ENCODE assay signal across 30 mouse cellular contexts in genomic region chr7:82084473-82084872, GRCm38 (mm10).
DNase-seq lines count a peak whose midpoint lies in the region; ATAC-seq and TF ChIP-seq lines count a peak whose summit lies in the region.
"Had no signal": no experiment of that assay in that cellular context is flagged by ENCODE, and none has a peak within 500 bp of the region (broad histone marks: within the 10 kb centered on the region; RNA-seq: fewer than 3 reads in every experiment).

No protein-coding gene starts in this region.

- H3K9ac ChIP-seq in hindbrain, postnatal 0 days (replicated peaks; ENCODE audit: low read length), result no peak overlapping the region
- H3K9ac ChIP-seq in midbrain, postnatal 0 days (replicated peaks; ENCODE audit: low read length, poor library complexity, severe bottlenecking), result no peak overlapping the region
- H3K9ac ChIP-seq in midbrain, embryonic 11.5 days (ENCODE audit: low read length), result no peak overlapping the region
- H3K9ac ChIP-seq: embryonic facial prominence, embryonic 15.5 days; forebrain, embryonic 13.5 days; hindbrain, embryonic 14.5 days; limb, embryonic 12.5 days; lung, embryonic 15.5 days; midbrain, embryonic 13.5 days; neural tube, embryonic 15.5 days had no signal

- H3K4me3 ChIP-seq in hindbrain, postnatal 0 days (ENCODE audit: low read length), result no peak overlapping the region
- no peak overlapping the region for H3K4me3 ChIP-seq in hindbrain, embryonic 10.5 days
- no peak overlapping the region for H3K4me3 ChIP-seq in midbrain, postnatal 0 days (ENCODE audit: low read depth, low read length)
- no peak overlapping the region for H3K4me3 ChIP-seq in midbrain, embryonic 11.5 days (ENCODE audit: low read depth, low read length)
- H3K4me3 ChIP-seq: embryonic facial prominence, embryonic 15.5 days; forebrain, embryonic 13.5 days; limb, embryonic 12.5 days; lung, embryonic 15.5 days; megakaryocyte, embryonic 14.5 days; midbrain, embryonic 13.5 days; neural tube, embryonic 15.5 days had no signal

- 61% methylated on average over 10 of the region's 10 CpGs for WGBS in hindbrain, postnatal 0 days
- WGBS in hindbrain, embryonic 10.5 days, result 88% methylated on average over 10 of the region's 10 CpGs
- 70% methylated on average over 10 of the region's 10 CpGs for whole genome bisulfite sequencing in midbrain, postnatal 0 days
- 86% methylated on average over 10 of the region's 10 CpGs for WGBS in midbrain, embryonic 11.5 days

- H3K27ac ChIP-seq in hindbrain, postnatal 0 days, result no peak overlapping the region
- no peak overlapping the region for H3K27ac ChIP-seq in hindbrain, embryonic 10.5 days
- H3K27ac ChIP-seq in midbrain, postnatal 0 days (ENCODE audit: low read depth, low read length), result no peak overlapping the region
- H3K27ac ChIP-seq in midbrain, embryonic 11.5 days (ENCODE audit: low read depth, low read length), result no peak overlapping the region
- H3K27ac ChIP-seq: embryonic facial prominence, embryonic 15.5 days; forebrain, embryonic 13.5 days; hindbrain, embryonic 14.5 days; kidney, postnatal 0 days; limb, embryonic 12.5 days; lung, embryonic 15.5 days; midbrain, embryonic 13.5 days; neural tube, embryonic 15.5 days; stomach, postnatal 0 days had no signal

- peak; percentile 24; the same call in 1 of the 2 replicates for ATAC-seq in hindbrain, postnatal 0 days
- ATAC-seq in midbrain, postnatal 0 days (ENCODE audit: low FRiP score), result no peak
- no peak for ATAC-seq in midbrain, embryonic 11.5 days (ENCODE audit: low FRiP score)
- ATAC-seq: forebrain, embryonic 13.5 days; intestine, embryonic 16.5 days; midbrain, embryonic 13.5 days had no signal

- H3K4me1 ChIP-seq in hindbrain, postnatal 0 days (ENCODE audit: insufficient read depth, low read length), result no peaks in the 10 kb centered on the region
- H3K4me1 ChIP-seq in hindbrain, embryonic 10.5 days (replicated peaks), result peaks cover 20% of the 10 kb centered on the region
- H3K4me1 ChIP-seq in midbrain, postnatal 0 days (ENCODE audit: insufficient read depth, low read length), result 0 out of 2 replicates have a peak, but pooled peaks cover 5% of the 10 kb centered on the region
- H3K4me1 ChIP-seq in midbrain, embryonic 11.5 days (ENCODE audit: control insufficient read depth, insufficient read depth, low read length), result peaks cover 13% of the 10 kb centered on the region
- H3K4me1 ChIP-seq: limb, embryonic 12.5 days; lung, embryonic 15.5 days; megakaryocyte, embryonic 14.5 days had no signal

- no peaks in the 10 kb centered on the region for H3K36me3 ChIP-seq in hindbrain, postnatal 0 days (ENCODE audit: insufficient read depth, low read length)
- H3K36me3 ChIP-seq in hindbrain, embryonic 10.5 days, result no peaks in the 10 kb centered on the region
- no peaks in the 10 kb centered on the region for H3K36me3 ChIP-seq in midbrain, postnatal 0 days (ENCODE audit: insufficient read depth, low read length)
- H3K36me3 ChIP-seq in midbrain, embryonic 11.5 days (ENCODE audit: control insufficient read depth, insufficient read depth, low read length), result no peaks in the 10 kb centered on the region
- H3K36me3 ChIP-seq: embryonic facial prominence, embryonic 15.5 days; limb, embryonic 12.5 days; lung, embryonic 15.5 days; midbrain, embryonic 13.5 days; neural tube, embryonic 15.5 days had no signal

- peak; percentile 46 for DNase-seq in hindbrain, postnatal 0 days (ENCODE audit: low spot score)
- no peak for DNase-seq in hindbrain, embryonic 10.5 days (ENCODE audit: low spot score)
- peak; percentile 13 for DNase-seq in midbrain, postnatal 0 days (ENCODE audit: low spot score)
- DNase-seq in midbrain, embryonic 11.5 days (ENCODE audit: low spot score, missing footprints), result no peak
- peak; percentile 11 for DNase-seq in fibroblast of lung, adult 2 months (ENCODE audit: low read depth)
- no peak for DNase-seq in liver
- DNase-seq: adrenal gland, adult 8-10 months; B cell, adult 2 months; cerebellum, adult 9-10 months; gastrocnemius, postnatal 10 days; heart, postnatal 36 days; kidney, adult 8-10 months; kidney, postnatal 4 days; layer of hippocampus, adult 9-11 months; lung, postnatal 36 days; right cerebral cortex, adult 18-20 months; right cerebral cortex, postnatal 4 days had no signal

- no peaks in the 10 kb centered on the region for H3K9me3 ChIP-seq in hindbrain, postnatal 0 days (ENCODE audit: low read length)
- no peaks in the 10 kb centered on the region for H3K9me3 ChIP-seq in hindbrain, embryonic 10.5 days
- H3K9me3 ChIP-seq in midbrain, postnatal 0 days (ENCODE audit: low read length), result no peaks in the 10 kb centered on the region
- no peaks in the 10 kb centered on the region for H3K9me3 ChIP-seq in midbrain, embryonic 11.5 days (ENCODE audit: control insufficient read depth, low read length)
- H3K9me3 ChIP-seq: embryonic facial prominence, embryonic 15.5 days; forebrain, embryonic 13.5 days; limb, embryonic 12.5 days; lung, embryonic 15.5 days; megakaryocyte, embryonic 14.5 days; midbrain, embryonic 13.5 days; neural tube, embryonic 15.5 days had no signal

- H3K27me3 ChIP-seq in hindbrain, postnatal 0 days (ENCODE audit: insufficient read depth, low read length), result no peaks in the 10 kb centered on the region
- peaks cover 3% of the 10 kb centered on the region; the same call in 1 of the 2 replicates for H3K27me3 ChIP-seq in hindbrain, embryonic 10.5 days (ENCODE audit: insufficient read depth, poor library complexity, severe bottlenecking)
- no peaks in the 10 kb centered on the region for H3K27me3 ChIP-seq in midbrain, postnatal 0 days (ENCODE audit: insufficient read depth, low read length)
- no peaks in the 10 kb centered on the region; the same call in 1 of the 2 replicates for H3K27me3 ChIP-seq in midbrain, embryonic 11.5 days (ENCODE audit: control insufficient read depth, insufficient read depth, low read length)
- H3K27me3 ChIP-seq: embryonic facial prominence, embryonic 15.5 days; forebrain, embryonic 13.5 days; lung, embryonic 15.5 days; midbrain, embryonic 13.5 days had no signal

- no peak overlapping the region for H3K4me2 ChIP-seq in hindbrain, postnatal 0 days (ENCODE audit: low read depth, low read length)
- no peak overlapping the region for H3K4me2 ChIP-seq in midbrain, postnatal 0 days (ENCODE audit: low read depth, low read length, poor library complexity, severe bottlenecking)
- no peak overlapping the region for H3K4me2 ChIP-seq in midbrain, embryonic 11.5 days
- H3K4me2 ChIP-seq: embryonic facial prominence, embryonic 15.5 days; forebrain, embryonic 13.5 days; heart, embryonic 11.5 days; hindbrain, embryonic 14.5 days; limb, embryonic 12.5 days; liver, embryonic 11.5 days; lung, embryonic 15.5 days; midbrain, embryonic 13.5 days; neural tube, embryonic 15.5 days had no signal

- TF ChIP-seq CTCF in hindbrain, postnatal 0 days (IDR thresholded peaks at IDR 0.05; ENCODE audit: low read depth), result no peak
- TF ChIP-seq CTCF in midbrain, postnatal 0 days (IDR thresholded peaks at IDR 0.05), result no peak

Comparison
In these comparisons a context has a peak if more than half of its experiments do, and no peak if none do; other contexts are left out.
1. DNase-seq: peak in hindbrain, postnatal 0 days (single experiment), midbrain, postnatal 0 days (single experiment) and fibroblast of lung, adult 2 months (single experiment); none in hindbrain, embryonic 10.5 days (single experiment), midbrain, embryonic 11.5 days (single experiment) and liver (single experiment).